Mouse (Mus musculus) left cerebral cortex, adult 18-20 months (tissue): ENCODE measurements around the gene Zbp1. TPM values are rescaled to one million over a fixed set of nuclear protein-coding genes. Genes with fewer than 3 reads are reported as not detected.

Experiments
- DNase-seq, 2 experiments: peaks; one replicate each; pipeline ENCODE4 v3.0.0; 2021 to 2022; ENCODE audit warnings: low spot score in 2 of 2, mixed read lengths in 1 of 2
- total RNA-seq, 2 experiments: library from RNA; stranded (reverse); gene quantifications; 2 replicates each; pipeline ENCODE4 v1.2.3; 2021

Gene Zbp1
- total RNA-seq, 2 experiments from 2014 or later, result not detected

GRCm38 (mm10) chr2:173158390-173159055 lies 60.2 kb downstream of the Zbp1 start:
- no peak for DNase-seq

- DNase-seq, result no peak
These were observed 60.9 kb downstream of the Zbp1 start for GRCm38 (mm10) chr2:173157871-173158270.

GRCm38 (mm10) chr2:173157376-173157775 lies 61.3 kb downstream of the Zbp1 start:
- DNase-seq, result no peak

GRCm38 (mm10) chr2:173156923-173157322 lies 61.8 kb downstream of the Zbp1 start:
- DNase-seq, result no peak

Other genes with a start within 250 kb of the Zbp1 start
- gene Spo11, start 241.2 kb downstream of the Zbp1 start, total RNA-seq, result under 1 TPM; 0.23 to 0.28 TPM
- gene Rae1, start 218.8 kb downstream of the Zbp1 start, total RNA-seq, result 10 to 100 TPM; 55.2 to 61.0 TPM
- 1 to 10 TPM; 3.4 to 3.9 TPM for gene Rbm38, start 198.4 kb downstream of the Zbp1 start, total RNA-seq
- not detected for gene Ctcfl, start 99.4 kb downstream of the Zbp1 start, total RNA-seq
- not detected for gene Pck1, start 65.9 kb downstream of the Zbp1 start, total RNA-seq
- 10 to 100 TPM; 45.8 to 49.9 TPM for gene Pmepa1, start 57.6 kb upstream of the Zbp1 start, total RNA-seq